ENCODE assay signal across 8 mouse cellular contexts in genomic region chr9:65677119-65677462, GRCm38 (mm10). TPM values are rescaled to one million over a fixed set of nuclear protein-coding genes. Genes with fewer than 3 reads are reported as not detected.
DNase-seq lines count a peak whose midpoint lies in the region; ATAC-seq and TF ChIP-seq lines count a peak whose summit lies in the region.

No protein-coding gene starts in this region.

- no peak for TF ChIP-seq POLR2A in thymus, adult 2 months (IDR thresholded peaks at IDR 0.05; ENCODE audit: control insufficient read depth, extremely low read depth, insufficient read depth, low read length, poor library complexity)

- no peaks in the 10 kb centered on the region for H3K9me3 ChIP-seq in liver, embryonic 14.5 days (ENCODE audit: control insufficient read depth, low read length)

- 31% methylated on average over 3 of the region's 3 CpGs for WGBS in thymus, adult 2 months
- 27% methylated on average over 3 of the region's 3 CpGs for WGBS in liver, embryonic 14.5 days (ENCODE audit: insufficient replicate concordance)

- no peak for TF ChIP-seq CTCF in thymus, adult 2 months (IDR thresholded peaks at IDR 0.05; ENCODE audit: borderline replicate concordance, control insufficient read depth, extremely low read depth, insufficient read depth, low read length, poor library complexity)
- TF ChIP-seq CTCF in liver, embryonic 14.5 days (IDR thresholded peaks at IDR 0.05; ENCODE audit: low read depth) = no peak

- H3K4me2 ChIP-seq in liver, embryonic 14.5 days (ENCODE audit: low read depth) = peak overlapping the region; percentile 83

- no peaks in the 10 kb centered on the region for H3K36me3 ChIP-seq in thymus, adult 2 months (ENCODE audit: control insufficient read depth, insufficient read depth, low read length)
- H3K36me3 ChIP-seq in liver, embryonic 14.5 days (replicated peaks; ENCODE audit: control insufficient read depth, insufficient read depth, low read depth) = no peaks in the 10 kb centered on the region

- DNase-seq in cerebellum, adult 9-11 months = peak; percentile 36
- DNase-seq in cerebellum, adult 9-10 months = no peak
- DNase-seq in thymus, adult 2 months = peak; percentile 8
- DNase-seq in thymus, adult 18-20 months = no peak
- DNase-seq in liver, embryonic 14.5 days (ENCODE audit: low read depth in 3 of 3, low spot score in 3 of 3) = no peak
- DNase-seq in T-cell, adult 2 months (ENCODE audit: low spot score) = no peak
- no peak for DNase-seq in spleen, adult 18-20 months
- no peak for DNase-seq in right cerebral cortex, adult 18-20 months

- H3K9ac ChIP-seq in liver, embryonic 14.5 days (replicated peaks) = peak overlapping the region; percentile 82

- H3K27me3 ChIP-seq in thymus, adult 2 months (ENCODE audit: control insufficient read depth, insufficient read depth, low read length) = no peaks in the 10 kb centered on the region
- no peaks in the 10 kb centered on the region for H3K27me3 ChIP-seq in liver, embryonic 14.5 days (ENCODE audit: control insufficient read depth, insufficient read depth, low read length)

- TF ChIP-seq EP300 in liver, embryonic 14.5 days (IDR thresholded peaks at IDR 0.05; ENCODE audit: low read depth) = no peak

- H3K4me3 ChIP-seq in thymus, adult 2 months (ENCODE audit: control insufficient read depth, insufficient read depth, low read length) = peak overlapping the region; percentile 62
- H3K4me3 ChIP-seq in liver, embryonic 14.5 days (ENCODE audit: insufficient read depth in 1 of 2, low read depth in 2 of 2, low read length in 2 of 2) = peak overlapping the region; percentile 70 to 72

- no peak overlapping the region for H3K27ac ChIP-seq in thymus, adult 2 months (ENCODE audit: control insufficient read depth, insufficient read depth, low read length)
- no peak overlapping the region for H3K27ac ChIP-seq in liver, embryonic 14.5 days

- H3K4me1 ChIP-seq in thymus, adult 2 months (replicated peaks; ENCODE audit: control insufficient read depth, insufficient read depth, low read length) = peaks cover 19% of the 10 kb centered on the region
- H3K4me1 ChIP-seq in liver, embryonic 14.5 days (replicated peaks; ENCODE audit: control insufficient read depth in 2 of 2, insufficient read depth in 2 of 2, low read length in 1 of 2) = peaks cover 8 to 18% of the 10 kb centered on the region in 2 experiments

- ATAC-seq in liver, embryonic 14.5 days (ENCODE audit: insufficient read depth) = no peak

RNA-seq across cellular contexts. Expression of gene Oaz2, which starts 9.3 kb away (rescaled TPM):
- polyA plus RNA-seq in thymus, adult 2 months (2012; rRNA removed) = 58.6 and 68.1 TPM in 2 replicates
- 17.2 and 21.5 TPM in 2 replicates for polyA plus RNA-seq in liver, embryonic 14.5 days (2012; rRNA removed)
- 29.6 and 33.2 TPM in 2 replicates for polyA plus RNA-seq in liver, embryonic 14.5 days (2014; fragmentation: Nextera tagmentation; extraction: Ambion mirVana)

RNA-seq across cellular contexts. Expression of gene Rbpms2, which starts 47.6 kb away (rescaled TPM):
- 10.5 and 11.5 TPM in 2 replicates for polyA plus RNA-seq in thymus, adult 2 months (2012; rRNA removed)
- polyA plus RNA-seq in liver, embryonic 14.5 days (2012; rRNA removed) = 8.9 and 11.6 TPM in 2 replicates
- polyA plus RNA-seq in liver, embryonic 14.5 days (2014; fragmentation: Nextera tagmentation; extraction: Ambion mirVana) = 11.9 and 13.9 TPM in 2 replicates

Comparison
In these comparisons a context has a peak if more than half of its experiments do, and no peak if none do; other contexts are left out.
1. DNase-seq: peak in cerebellum, adult 9-11 months (single experiment) and thymus, adult 2 months (single experiment); none in cerebellum, adult 9-10 months (single experiment), thymus, adult 18-20 months (0 of 2), liver, embryonic 14.5 days (0 of 3), T-cell, adult 2 months (single experiment), spleen, adult 18-20 months (0 of 2) and right cerebral cortex, adult 18-20 months (single experiment).